Mouse (Mus musculus) spleen, adult 2 months (tissue): Measurements from ENCODE around the gene Mymk. TPM values are rescaled to one million over a fixed set of nuclear protein-coding genes. Genes with fewer than 3 reads are reported as not detected.

Experiments used
- DNase-seq, 2 experiments: peaks; one replicate each; pipeline versions ENCODE4 v3.0.0 to v3.0.0-alpha.2; 2012 to 2021; ENCODE audit warnings: low spot score in 2 of 2, low read depth in 1 of 2
- H3K27ac ChIP-seq: fragments of 200-500 bp; 2 replicates; pipeline ENCODE4 v1.5.1; 2012; ENCODE audit warnings: low read length, inconsistent platforms; ENCODE audit not compliant: insufficient read depth
- H3K27me3 ChIP-seq: fragments of 200-500 bp; 2 replicates; pipeline ENCODE4 v1.6.1; 2012; ENCODE audit warnings: mild to moderate bottlenecking, moderate library complexity, low read length, inconsistent platforms; ENCODE audit not compliant: control insufficient read depth, insufficient read depth
- H3K36me3 ChIP-seq: fragments of 200-500 bp; 2 replicates; pipeline ENCODE4 v1.6.1; 2012; ENCODE audit warnings: mild to moderate bottlenecking, low read length, inconsistent platforms; ENCODE audit not compliant: control insufficient read depth, insufficient read depth
- H3K4me1 ChIP-seq: fragments of 200-500 bp; 2 replicates; pipeline ENCODE4 v1.6.1; 2011; ENCODE audit warnings: inconsistent platforms; ENCODE audit not compliant: control insufficient read depth, insufficient read depth, insufficient read length
- H3K4me3 ChIP-seq: fragments of 200-500 bp; 2 replicates; pipeline ENCODE4 v1.5.1; 2011; ENCODE audit warnings: mild to moderate bottlenecking, inconsistent platforms; ENCODE audit not compliant: insufficient read depth, insufficient read length; ENCODE audit errors: extremely low read depth
- CTCF ChIP-seq: fragments of 200-500 bp; IDR thresholded peaks from 2 replicates; pipeline ENCODE4 v1.5.1; 2011; ENCODE audit warnings: mild to moderate bottlenecking, inconsistent platforms; ENCODE audit not compliant: insufficient read depth, insufficient read length, insufficient replicate concordance; ENCODE audit errors: extremely low read depth
- POLR2A ChIP-seq: fragments of 200-500 bp; IDR thresholded peaks from 2 replicates; pipeline ENCODE4 v1.6.1; 2011; ENCODE audit warnings: low read depth, low read length, inconsistent platforms
- WGBS: fragments of 180-500 bp; shearing (Covaris S2); methylation state at CpG from one replicate; pipeline ENCODE4 v1.1.7; 2018; 5-methylcytosine and 5-hydroxymethylcytosine counted together
- polyA plus RNA-seq: library from polyadenylated mRNA; depleted of rRNA; stranded (reverse); fragments of >200 nt; gene quantifications from 2 replicates; pipeline ENCODE4 v1.2.3, GENCODE M21; 2012

Gene Mymk
- polyA plus RNA-seq, 1 experiment: 0.47 TPM

- 61% methylated on average over 1 of the region's 1 CpGs for WGBS
- H3K4me1 ChIP-seq: no peaks in the 10 kb centered on the region; the same call in 1 of the 2 replicates
- H3K27me3 ChIP-seq: no peaks in the 10 kb centered on the region
- H3K4me3 ChIP-seq: no peak overlapping the region
- no peak overlapping the region for H3K27ac ChIP-seq
- DNase-seq: no peak
- H3K36me3 ChIP-seq: no peaks in the 10 kb centered on the region
- no peak for TF ChIP-seq CTCF
- TF ChIP-seq POLR2A: no peak
These were observed 17.3 kb upstream of the Mymk start for GRCm38 (mm10) chr2:27089238-27089637.

- WGBS: 70% methylated on average over 5 of the region's 5 CpGs
- Histone ChIP-seq H3K27me3 (no peaks in the 10 kb centered on the region), H3K4me3 (no peak overlapping the region), H3K36me3 (no peaks in the 10 kb centered on the region), H3K4me1 (no peaks in the 10 kb centered on the region; the same call in 1 of the 2 replicates), H3K27ac (peak overlapping the region; percentile 17; the same call in 1 of the 2 replicates)
- DNase-seq: no peak
- TF ChIP-seq CTCF (no peak), POLR2A (no peak)
These were observed 16.7 kb upstream of the Mymk start for GRCm38 (mm10) chr2:27088700-27089099.

- 46% methylated on average over 18 of the region's 18 CpGs for WGBS
- peak overlapping the region; percentile 22; the same call in 1 of the 2 replicates for H3K27ac ChIP-seq
- no peak overlapping the region for H3K4me3 ChIP-seq
- no peaks in the 10 kb centered on the region for H3K27me3 ChIP-seq
- no peak for TF ChIP-seq POLR2A
- no peak for TF ChIP-seq CTCF
- H3K36me3 ChIP-seq: no peaks in the 10 kb centered on the region
- DNase-seq: no peak
- no peaks in the 10 kb centered on the region; the same call in 1 of the 2 replicates for H3K4me1 ChIP-seq
These were observed 16.2 kb upstream of the Mymk start for GRCm38 (mm10) chr2:27088071-27088644.

- no peak for DNase-seq
- Histone ChIP-seq H3K4me3 (no peak overlapping the region), H3K36me3 (no peaks in the 10 kb centered on the region), H3K27me3 (no peaks in the 10 kb centered on the region), H3K4me1 (no peaks in the 10 kb centered on the region; the same call in 1 of the 2 replicates), H3K27ac (no peak overlapping the region)
- TF ChIP-seq CTCF (no peak), POLR2A (no peak)
- WGBS: 90% methylated on average over 5 of the region's 5 CpGs
These were observed 15.6 kb upstream of the Mymk start for GRCm38 (mm10) chr2:27087581-27087980.

DNA sequence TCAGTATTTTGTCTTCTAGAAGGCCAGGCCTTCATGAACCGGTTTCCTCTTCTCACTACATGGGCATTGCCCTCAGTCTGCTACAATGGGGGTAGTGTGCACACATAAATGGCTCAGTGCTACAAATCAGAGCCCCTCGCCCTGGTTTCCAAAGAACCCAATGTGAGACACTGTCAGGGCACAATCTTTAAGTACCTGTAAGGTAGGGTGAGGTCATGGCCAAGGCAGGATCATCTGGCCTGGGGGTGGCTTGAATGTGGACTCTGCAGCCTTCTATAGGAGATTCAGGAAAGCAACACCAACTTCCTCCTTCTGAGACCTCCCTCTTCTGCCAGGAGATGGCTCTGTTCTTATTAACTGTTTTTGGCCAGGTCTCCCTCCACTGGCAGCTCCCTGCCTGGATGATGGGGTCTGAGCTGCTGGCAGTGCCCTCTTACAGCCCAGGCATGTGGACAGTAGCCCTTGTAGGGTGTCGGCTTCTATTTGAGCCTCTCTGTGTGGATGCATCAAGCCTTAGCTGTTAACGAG lies 14.6 kb upstream of the Mymk start:
- DNase-seq: no peak
- Histone ChIP-seq H3K36me3 (no peaks in the 10 kb centered on the region), H3K4me3 (no peak overlapping the region), H3K27ac (no peak overlapping the region), H3K27me3 (no peaks in the 10 kb centered on the region), H3K4me1 (no peaks in the 10 kb centered on the region; the same call in 1 of the 2 replicates)
- 72% methylated on average over 4 of the region's 4 CpGs for WGBS
- TF ChIP-seq POLR2A (no peak), CTCF (no peak)

DNA sequence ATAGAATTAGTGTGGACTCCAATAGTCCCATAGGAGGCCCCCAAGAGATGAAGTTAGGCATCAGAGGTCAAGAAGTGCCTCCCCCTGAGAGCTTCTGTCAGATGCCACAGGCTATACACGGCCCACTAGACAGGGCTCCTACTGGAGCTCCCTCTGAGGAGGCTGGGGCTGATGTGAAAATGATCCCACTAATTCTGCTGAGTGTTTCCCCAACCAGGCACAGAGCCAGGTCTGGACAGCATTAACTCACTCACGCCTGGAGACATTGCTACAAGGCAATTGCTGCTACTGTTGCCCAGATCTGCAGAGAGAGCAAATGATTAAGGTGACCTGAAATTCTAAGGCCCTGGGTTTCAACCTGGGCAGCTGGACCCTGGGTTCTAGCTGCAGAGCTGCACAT lies 13.8 kb upstream of the Mymk start:
- H3K27ac ChIP-seq: no peak overlapping the region
- no peaks in the 10 kb centered on the region; the same call in 1 of the 2 replicates for H3K4me1 ChIP-seq
- no peak for TF ChIP-seq CTCF
- no peak for TF ChIP-seq POLR2A
- WGBS: 74% methylated on average over 2 of the region's 2 CpGs
- DNase-seq: no peak
- H3K4me3 ChIP-seq: no peak overlapping the region
- no peaks in the 10 kb centered on the region for H3K36me3 ChIP-seq
- no peaks in the 10 kb centered on the region for H3K27me3 ChIP-seq

DNA sequence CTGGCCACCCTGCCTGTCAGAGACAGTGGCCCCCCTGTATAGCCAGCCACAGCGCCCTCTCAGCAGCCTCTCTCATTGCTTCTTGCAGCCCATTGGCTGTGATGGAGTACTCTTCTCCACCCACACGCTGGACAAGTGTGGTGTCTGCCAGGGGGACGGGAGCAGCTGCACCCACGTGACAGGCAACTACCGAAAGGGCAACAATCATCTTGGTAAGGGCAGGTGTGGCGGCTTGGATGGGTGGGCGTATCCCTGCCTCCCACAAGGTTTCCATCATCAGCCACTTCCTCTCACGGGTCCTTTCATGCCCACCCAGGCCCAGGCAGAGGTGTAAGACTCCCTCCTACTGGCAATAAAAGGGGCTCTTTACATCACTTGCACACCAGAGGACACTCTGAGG lies 13.0 kb upstream of the Mymk start:
- Histone ChIP-seq H3K27ac (no peak overlapping the region), H3K4me1 (no peaks in the 10 kb centered on the region; the same call in 1 of the 2 replicates), H3K4me3 (no peak overlapping the region), H3K36me3 (no peaks in the 10 kb centered on the region), H3K27me3 (no peaks in the 10 kb centered on the region)
- no peak for TF ChIP-seq POLR2A
- no peak for TF ChIP-seq CTCF
- no peak for DNase-seq
- 38% methylated on average over 8 of the region's 8 CpGs for WGBS
